Mouse (Mus musculus): ENCODE data around the gene B3gat3. TPM values are rescaled to one million over a fixed set of nuclear protein-coding genes. Genes with fewer than 3 reads are reported as not detected.
"Not testable (repeated sequence)": the region's sequence is repeated elsewhere in the genome, so short reads cannot be mapped to it uniquely, and the experiment has no call there.

Gene B3gat3
- polyA plus RNA-seq, 1 experiment from 2014 or later, result 53.5 TPM

GRCm38 (mm10) chr19:8886916-8887584 is 33.1 kb upstream of the B3gat3 start:
- WGBS, result 54% methylated on average over 1 of the region's 1 CpGs
- Histone ChIP-seq H3K4me2 (replicated peaks; ENCODE audit: low read depth, low read length) (peak overlapping the region; percentile 88), H3K27ac (ENCODE audit: low read length) (peak overlapping the region; percentile 86), H3K9ac (replicated peaks; ENCODE audit: low read length) (peak overlapping the region; percentile 92), H3K4me1 (ENCODE audit: insufficient read depth, low read length) (peaks cover 17% of the 10 kb centered on the region), H3K27me3 (ENCODE audit: insufficient read depth, low read length) (no peaks in the 10 kb centered on the region), H3K36me3 (ENCODE audit: insufficient read depth, low read length) (peaks cover 13% of the 10 kb centered on the region; the same call in 1 of the 2 replicates), H3K4me3 (ENCODE audit: low read length) (peak overlapping the region; percentile 81; the same call in 1 of the 2 replicates), H3K9me3 (ENCODE audit: low read length) (no peaks in the 10 kb centered on the region)
- no peak for ATAC-seq (ENCODE audit: low FRiP score, low TSS enrichment)

DNA sequence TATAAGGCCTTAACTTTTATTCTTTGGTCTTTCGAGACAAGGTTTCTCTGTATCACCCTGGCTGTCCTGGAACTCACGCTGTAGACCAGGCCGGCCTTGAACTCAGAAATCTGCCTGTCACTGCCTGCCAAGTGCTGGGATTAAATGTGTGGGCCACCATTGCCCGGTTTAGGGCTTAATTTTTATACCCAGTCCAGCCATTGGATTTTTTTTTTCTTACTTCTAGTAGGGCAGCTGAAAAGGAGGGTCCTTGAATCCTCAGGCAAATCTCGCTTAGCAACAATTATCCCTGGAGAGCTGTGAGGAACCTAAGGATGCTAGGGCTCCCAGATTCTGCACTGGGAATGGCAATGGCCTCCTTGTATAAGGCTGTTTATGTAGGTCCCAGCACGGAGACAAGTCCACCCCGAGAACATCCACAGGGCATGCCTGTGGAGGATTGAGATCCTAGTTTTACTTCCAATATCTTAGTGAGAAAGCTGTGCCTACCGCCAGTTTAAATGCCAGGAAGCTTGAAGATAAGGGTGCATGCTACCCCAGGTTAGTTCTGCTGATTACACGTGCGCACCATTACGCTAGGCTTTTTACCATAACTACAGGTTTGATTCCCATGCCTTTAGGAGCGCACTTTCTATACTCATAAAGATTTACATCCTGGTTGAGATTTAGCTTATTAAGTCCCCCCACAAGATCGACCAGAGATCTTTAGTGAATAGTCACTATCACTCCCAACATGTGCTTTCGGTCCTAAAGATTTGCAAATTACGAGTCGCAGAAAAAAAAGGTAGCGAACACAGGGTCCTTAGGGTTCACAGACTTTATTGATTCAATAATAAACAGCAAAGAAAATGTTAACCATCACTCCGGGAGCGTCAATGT is 32.4 kb upstream of the B3gat3 start:
- Histone ChIP-seq H3K9me3 (ENCODE audit: low read length) (no peaks in the 10 kb centered on the region), H3K9ac (replicated peaks; ENCODE audit: low read length) (peak overlapping the region; percentile 92), H3K4me2 (replicated peaks; ENCODE audit: low read depth, low read length) (peak overlapping the region; percentile 88), H3K4me3 (ENCODE audit: low read length) (peak overlapping the region; percentile 81), H3K27ac (ENCODE audit: low read length) (peak overlapping the region; percentile 86), H3K36me3 (ENCODE audit: insufficient read depth, low read length) (peaks cover 13% of the 10 kb centered on the region; the same call in 1 of the 2 replicates), H3K27me3 (ENCODE audit: insufficient read depth, low read length) (no peaks in the 10 kb centered on the region), H3K4me1 (ENCODE audit: insufficient read depth, low read length) (peaks cover 17% of the 10 kb centered on the region)
- 15% methylated on average over 19 of the region's 19 CpGs for WGBS
- no peak for ATAC-seq (ENCODE audit: low FRiP score, low TSS enrichment)

- H3K9ac ChIP-seq (replicated peaks; ENCODE audit: low read length), result peak within 1 kb of the TSS; percentile 92
- peaks cover 13% of the 10 kb centered on the region; the same call in 1 of the 2 replicates for H3K36me3 ChIP-seq (ENCODE audit: insufficient read depth, low read length)
- peak within 1 kb of the TSS; percentile 88 for H3K4me2 ChIP-seq (replicated peaks; ENCODE audit: low read depth, low read length)
- under 1% methylated on average over 58 of the region's 58 CpGs for WGBS
- H3K27ac ChIP-seq (ENCODE audit: low read length), result peak within 1 kb of the TSS; percentile 93
- no peaks in the 10 kb centered on the region for H3K27me3 ChIP-seq (ENCODE audit: insufficient read depth, low read length)
- no peaks in the 10 kb centered on the region for H3K9me3 ChIP-seq (ENCODE audit: low read length)
- H3K4me3 ChIP-seq (ENCODE audit: low read length), result peak within 1 kb of the TSS; percentile 81
- H3K4me1 ChIP-seq (ENCODE audit: insufficient read depth, low read length), result peaks cover 20% of the 10 kb centered on the region
- ATAC-seq (ENCODE audit: low FRiP score, low TSS enrichment), result peak; percentile 95
Observed at GRCm38 (mm10) chr19:8888511-8889385, 31.4 kb upstream of the B3gat3 start, which contains the start of the genes 1810009A15Rik and Gm49416. Gene 1810009A15Rik, plus strand, starts transcription at chr19:8888853. Gene Gm49416, plus strand, starts transcription at chr19:8888926.

DNA sequence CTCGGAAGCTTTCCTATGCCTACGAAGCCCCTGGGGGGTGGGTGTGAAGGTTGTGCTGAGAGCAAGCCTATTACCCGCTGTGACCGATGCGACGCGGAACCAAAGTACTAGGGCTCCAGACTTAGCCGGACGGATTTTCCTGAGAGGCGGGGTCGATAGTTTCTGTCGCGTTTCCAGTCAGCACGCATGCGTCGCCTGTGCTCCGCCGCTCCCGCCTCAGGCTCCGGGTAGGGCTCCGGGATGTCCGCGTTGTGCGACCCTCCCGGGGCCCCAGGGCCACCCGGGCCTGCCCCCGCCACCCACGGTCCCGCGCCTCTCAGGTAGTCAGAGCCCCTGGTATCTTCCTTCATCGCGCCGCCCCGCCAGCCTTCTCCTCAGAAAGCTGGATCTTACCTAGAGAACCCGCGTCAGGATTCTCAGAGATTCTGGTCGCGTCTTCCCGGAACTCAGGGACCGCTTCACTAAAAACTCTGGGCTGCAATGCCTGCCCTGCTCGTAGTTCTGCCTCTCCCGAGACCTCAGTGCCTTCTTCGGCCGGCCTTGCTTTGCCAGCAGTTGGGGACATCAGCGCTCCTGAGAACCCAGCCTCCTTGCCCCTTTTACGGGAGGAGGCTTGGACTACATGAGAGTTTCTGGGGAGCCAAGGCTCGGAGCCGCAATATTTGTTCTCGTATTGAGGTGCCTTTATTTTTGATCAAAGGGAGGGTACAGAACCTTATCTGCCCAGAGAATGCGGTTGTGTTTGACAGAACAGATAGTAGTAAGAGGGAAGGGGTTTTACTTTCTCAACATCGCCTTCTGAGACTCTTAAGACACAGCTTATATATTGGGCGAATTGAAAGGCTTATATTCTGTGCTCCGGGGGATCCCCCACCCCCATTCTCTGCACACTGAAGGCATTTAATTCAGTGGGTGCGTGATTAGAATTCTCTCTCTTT is 27.1 kb upstream of the B3gat3 start, which contains the start of gene Ints5:
TSS of gene Ints5 (plus strand) at position 177 of the 938 bp plus-strand sequence.
- H3K9me3 ChIP-seq (ENCODE audit: low read length), result no peaks in the 10 kb centered on the region
- no peaks in the 10 kb centered on the region for H3K27me3 ChIP-seq (ENCODE audit: insufficient read depth, low read length)
- ATAC-seq (ENCODE audit: low FRiP score, low TSS enrichment), result peak; percentile 42
- 2% methylated on average over 54 of the region's 54 CpGs for WGBS
- H3K9ac ChIP-seq (replicated peaks; ENCODE audit: low read length), result peak within 1 kb of the TSS; percentile 96
- peaks cover 25% of the 10 kb centered on the region for H3K36me3 ChIP-seq (ENCODE audit: insufficient read depth, low read length)
- peaks cover 24% of the 10 kb centered on the region for H3K4me1 ChIP-seq (ENCODE audit: insufficient read depth, low read length)
- H3K4me3 ChIP-seq (ENCODE audit: low read length), result peak within 1 kb of the TSS; percentile 85
- peak within 1 kb of the TSS; percentile 81 for H3K4me2 ChIP-seq (replicated peaks; ENCODE audit: low read depth, low read length)
- H3K27ac ChIP-seq (ENCODE audit: low read length), result peak within 1 kb of the TSS; percentile 84

- Histone ChIP-seq H3K4me3 (ENCODE audit: low read length) (no peak overlapping the region), H3K27me3 (ENCODE audit: insufficient read depth, low read length) (no peaks in the 10 kb centered on the region), H3K9ac (replicated peaks; ENCODE audit: low read length) (no peak overlapping the region), H3K4me2 (replicated peaks; ENCODE audit: low read depth, low read length) (no peak overlapping the region), H3K27ac (ENCODE audit: low read length) (no peak overlapping the region), H3K4me1 (ENCODE audit: insufficient read depth, low read length) (peaks cover 26% of the 10 kb centered on the region), H3K9me3 (ENCODE audit: low read length) (no peaks in the 10 kb centered on the region), H3K36me3 (ENCODE audit: insufficient read depth, low read length) (peaks cover 21% of the 10 kb centered on the region)
- 93% methylated on average over 9 of the region's 9 CpGs for WGBS
- no peak for ATAC-seq (ENCODE audit: low FRiP score, low TSS enrichment)
Observed at GRCm38 (mm10) chr19:8895397-8895960, 24.7 kb upstream of the B3gat3 start.

- H3K4me3 ChIP-seq (ENCODE audit: low read length); H3K27me3 ChIP-seq (ENCODE audit: insufficient read depth, low read length); H3K4me2 ChIP-seq (replicated peaks; ENCODE audit: low read depth, low read length); H3K9ac ChIP-seq (replicated peaks; ENCODE audit: low read length); ATAC-seq (ENCODE audit: low FRiP score, low TSS enrichment); H3K9me3 ChIP-seq (ENCODE audit: low read length); H3K27ac ChIP-seq (ENCODE audit: low read length): not testable (repeated sequence)
- peaks cover 26% of the 10 kb centered on the region for H3K4me1 ChIP-seq (ENCODE audit: insufficient read depth, low read length)
- peaks cover 18% of the 10 kb centered on the region for H3K36me3 ChIP-seq (ENCODE audit: insufficient read depth, low read length)
- WGBS, result 74% methylated on average over 5 of the region's 5 CpGs
Observed at GRCm38 (mm10) chr19:8896231-8896630, 23.9 kb upstream of the B3gat3 start.

DNA sequence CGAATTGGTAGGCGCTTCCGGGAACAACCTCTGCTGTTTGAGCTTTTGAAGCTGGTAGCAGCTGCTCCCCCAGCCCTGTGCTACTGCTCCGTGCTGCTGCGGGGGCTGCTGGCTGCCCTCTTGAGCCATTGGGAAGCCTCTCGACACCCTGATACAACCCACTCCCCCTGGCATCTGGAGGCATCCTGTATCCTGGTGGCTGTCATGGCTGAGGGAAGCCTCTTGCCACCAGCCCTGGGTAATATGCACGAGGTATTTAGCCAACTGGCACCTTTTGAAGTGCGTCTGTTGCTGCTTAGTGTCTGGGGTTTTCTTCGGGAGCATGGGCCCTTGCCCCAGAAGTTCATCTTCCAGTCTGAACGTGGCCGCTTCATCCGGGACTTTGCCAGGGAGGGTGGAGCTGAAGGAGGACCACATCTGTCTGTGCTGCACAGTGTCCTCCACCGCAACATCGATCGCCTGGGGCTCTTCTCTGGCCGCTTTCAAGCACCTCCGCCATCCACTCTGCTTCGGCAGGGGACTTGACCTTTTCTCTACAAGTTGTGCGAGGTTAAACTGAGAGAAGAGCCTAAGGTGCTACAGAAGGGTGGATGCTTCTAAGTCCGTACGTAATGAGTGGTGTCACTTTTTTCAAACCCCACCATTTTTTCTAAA is 22.8 kb upstream of the B3gat3 start:
- Histone ChIP-seq H3K4me2 (replicated peaks; ENCODE audit: low read depth, low read length) (peak overlapping the region; percentile 59), H3K9ac (replicated peaks; ENCODE audit: low read length) (peak overlapping the region; percentile 84), H3K27ac (ENCODE audit: low read length) (peak overlapping the region; percentile 85), H3K36me3 (ENCODE audit: insufficient read depth, low read length) (peaks cover 14% of the 10 kb centered on the region), H3K4me3 (ENCODE audit: low read length) (peak overlapping the region; percentile 66), H3K4me1 (ENCODE audit: insufficient read depth, low read length) (peaks cover 26% of the 10 kb centered on the region)
- ATAC-seq (ENCODE audit: low FRiP score, low TSS enrichment), result peak; percentile 54
- H3K9me3 ChIP-seq (ENCODE audit: low read length); H3K27me3 ChIP-seq (ENCODE audit: insufficient read depth, low read length): not testable (repeated sequence)
- WGBS, result 19% methylated on average over 21 of the region's 21 CpGs

DNA sequence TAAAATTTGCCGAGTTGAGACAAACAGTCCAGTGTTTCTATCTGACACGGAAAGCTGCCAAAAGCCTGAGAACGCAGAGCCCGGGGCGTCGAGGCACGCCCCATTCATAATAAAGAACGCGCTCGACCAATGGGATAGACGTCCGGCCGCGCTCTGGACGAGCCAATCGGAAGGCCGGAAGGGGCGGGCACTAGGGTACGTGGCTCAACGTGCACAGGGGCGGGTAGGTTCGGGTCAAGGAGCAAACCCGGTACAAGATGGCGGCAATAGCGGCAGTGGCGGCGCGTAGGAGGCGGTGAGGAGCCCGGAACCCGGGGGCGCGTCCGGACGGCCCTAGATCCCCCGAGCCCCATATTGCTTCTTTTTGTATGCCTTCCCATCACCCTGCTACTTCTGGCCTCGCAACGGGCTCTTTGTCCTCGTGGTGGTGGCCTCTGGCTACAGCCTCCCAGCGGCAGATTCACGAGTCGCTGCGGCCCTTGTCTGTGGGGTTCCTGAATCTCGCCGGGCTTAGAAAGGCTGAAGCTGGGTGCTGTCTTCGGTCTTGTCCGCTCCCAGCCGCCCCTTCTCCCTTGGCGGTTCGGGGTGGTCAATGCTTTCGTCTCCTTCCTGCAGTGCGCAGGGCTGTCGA is 22.2 kb upstream of the B3gat3 start, which contains the start of gene Ganab:
TSS of gene Ganab (plus strand) at position 207 of the 631 bp plus-strand sequence.
- H3K9me3 ChIP-seq (ENCODE audit: low read length), result no peaks in the 10 kb centered on the region
- H3K36me3 ChIP-seq (ENCODE audit: insufficient read depth, low read length), result peaks cover 19% of the 10 kb centered on the region
- peak within 1 kb of the TSS; percentile 84 for H3K9ac ChIP-seq (replicated peaks; ENCODE audit: low read length)
- H3K4me2 ChIP-seq (replicated peaks; ENCODE audit: low read depth, low read length), result peak within 1 kb of the TSS; percentile 59
- peak within 1 kb of the TSS; percentile 88 for H3K27ac ChIP-seq (ENCODE audit: low read length)
- peak; percentile 98 for ATAC-seq (ENCODE audit: low FRiP score, low TSS enrichment)
- H3K4me1 ChIP-seq (ENCODE audit: insufficient read depth, low read length), result peaks cover 26% of the 10 kb centered on the region
- WGBS, result under 1% methylated on average over 53 of the region's 53 CpGs
- no peaks in the 10 kb centered on the region for H3K27me3 ChIP-seq (ENCODE audit: insufficient read depth, low read length)
- peak within 1 kb of the TSS; percentile 66 for H3K4me3 ChIP-seq (ENCODE audit: low read length)

Measured in kidney, embryonic 16.5 days (tissue).